Mouse (Mus musculus) cerebellum, postnatal 10 days (tissue): ENCODE results near the gene Gm45140.

ENCODE experiments used
- DNase-seq, 2 experiments: peaks; one replicate each; pipeline ENCODE4 v3.0.0; 2021; ENCODE audit warnings: mixed read lengths in 2 of 2

Gene Gm45140

DNA sequence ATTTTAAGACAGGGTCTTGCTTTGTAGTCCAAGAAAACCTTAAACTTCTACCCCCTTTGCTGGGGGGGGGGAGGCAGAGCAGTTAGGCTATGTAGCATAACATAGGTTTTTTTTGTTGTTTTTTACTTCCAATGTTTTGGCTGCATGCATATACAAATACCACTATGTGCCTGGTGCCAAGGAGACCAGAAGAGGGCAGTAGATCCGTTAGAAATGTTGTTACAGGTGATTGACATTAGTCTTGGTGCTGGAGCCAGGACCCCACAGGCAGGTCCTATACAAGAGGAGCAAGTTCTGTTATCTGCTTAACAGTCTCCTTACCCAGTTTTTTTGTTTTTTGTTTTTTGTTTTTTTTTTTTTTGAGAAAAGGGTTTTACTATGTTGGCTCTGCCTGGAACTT is 6.7 kb upstream of the Gm45140 start:
- DNase-seq, result peak in 1 of 2 experiments; percentile 45

DNA sequence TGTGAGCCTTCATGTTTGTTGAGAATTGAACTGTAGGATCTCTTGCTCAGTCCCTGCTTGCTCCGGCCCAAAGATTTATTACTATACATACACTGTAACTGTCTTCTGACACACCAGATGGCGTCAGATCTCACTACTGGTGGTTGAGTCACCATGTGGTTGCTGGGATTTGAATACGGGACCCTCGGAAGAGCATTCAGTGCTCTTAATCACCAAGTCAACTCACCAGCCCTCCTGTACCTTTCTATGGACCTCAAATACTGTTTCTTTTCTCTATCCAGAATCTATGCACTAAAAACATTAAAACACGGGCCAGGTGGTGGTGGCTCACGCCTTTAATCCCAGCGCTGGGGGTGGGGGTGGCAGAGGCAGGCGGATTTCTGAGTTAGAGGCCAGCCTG is 6.0 kb upstream of the Gm45140 start:
- no peak for DNase-seq

GRCm38 (mm10) chr6:87839797-87840341 is 4.3 kb upstream of the Gm45140 start:
- DNase-seq, result no peak

- peak; percentile 94 to 96 for DNase-seq
Measured at GRCm38 (mm10) chr6:87838551-87839197, 3.1 kb upstream of the Gm45140 start, which contains the start of gene Isy1. Gene Isy1 (minus strand): TSS chr6:87838798.

DNA sequence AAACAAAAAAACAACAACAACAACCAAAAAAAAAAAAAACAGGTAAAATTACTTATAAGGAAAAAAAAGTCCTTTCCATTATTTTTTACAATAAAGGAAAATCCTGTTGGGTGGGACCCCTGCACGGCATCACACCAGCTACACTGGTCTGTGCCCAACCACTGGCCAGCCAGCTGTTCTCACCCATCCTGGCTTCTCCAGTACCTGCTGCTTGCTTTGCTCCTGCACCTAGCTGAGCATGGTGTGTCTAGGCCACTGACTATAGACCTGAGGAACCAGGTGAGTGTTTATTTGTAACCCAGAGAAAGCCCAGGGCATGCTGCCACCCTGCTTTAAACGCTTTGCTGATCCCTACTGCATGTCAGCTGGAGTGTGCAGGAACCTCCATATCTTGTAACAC is 15.2 kb downstream of the Gm45140 start:
- DNase-seq, result no peak

DNA sequence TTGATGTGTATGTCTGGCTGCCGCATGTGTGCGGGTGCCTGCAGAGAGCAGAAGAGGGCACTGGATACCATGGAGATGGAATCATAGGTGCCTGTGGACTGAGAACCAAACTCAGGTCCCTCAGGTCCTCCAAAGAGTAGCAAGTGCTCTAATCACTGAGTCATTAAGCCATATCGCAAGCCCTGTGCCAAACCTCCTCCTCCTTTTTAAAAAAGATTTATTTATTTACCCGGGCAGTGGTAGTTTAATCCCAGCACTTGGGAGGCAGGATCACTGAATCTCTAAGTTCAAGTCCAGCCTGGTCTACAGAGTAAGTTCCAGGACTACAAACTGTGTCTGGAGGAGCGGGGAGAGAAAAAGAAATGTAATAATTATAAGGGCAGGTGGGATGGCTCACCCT is 21.1 kb downstream of the Gm45140 start:
- DNase-seq, result no peak

- DNase-seq, result no peak
Measured at GRCm38 (mm10) chr6:87812656-87813055, 22.9 kb downstream of the Gm45140 start.

DNA sequence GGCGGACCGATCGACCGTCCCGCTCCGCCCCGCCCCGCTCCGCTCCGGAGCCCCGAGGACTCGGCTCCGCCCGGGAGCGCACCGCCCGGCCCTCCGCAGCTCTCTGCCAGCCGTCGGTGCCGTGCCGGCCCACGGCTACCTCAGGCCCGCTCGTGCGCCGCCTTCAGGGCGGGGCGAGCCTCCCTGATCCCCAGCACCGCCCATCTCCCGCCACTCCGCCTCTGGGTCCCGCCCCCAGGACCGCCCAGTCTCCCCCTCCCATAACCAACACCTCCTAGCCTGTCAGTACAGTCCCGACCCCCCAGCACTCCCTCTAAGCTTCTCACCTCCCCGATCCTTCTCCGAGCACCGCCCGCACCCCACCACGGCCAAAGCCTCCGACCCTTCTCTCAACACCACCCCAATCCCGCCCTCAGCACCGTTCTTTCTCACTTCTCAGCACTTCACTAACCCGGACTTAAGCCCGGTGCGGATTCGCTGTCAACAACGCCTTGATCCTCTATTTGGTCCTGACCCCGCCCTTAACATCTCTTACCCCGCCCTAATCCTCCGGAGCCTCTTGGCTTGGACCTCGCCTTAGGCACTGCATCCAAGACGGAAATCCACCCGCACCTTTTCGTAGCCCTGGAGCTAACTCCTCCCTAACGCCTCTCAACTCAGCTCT is 23.8 kb downstream of the Gm45140 start, which contains the start of gene Rab43:
Gene Rab43 (minus strand): TSS at position 490 of the 664 bp plus-strand sequence.
- DNase-seq, result peak; percentile 94 to 97

- DNase-seq, result peak in 1 of 2 experiments; percentile 51
Measured at GRCm38 (mm10) chr6:87810713-87811669, 24.6 kb downstream of the Gm45140 start.

- DNase-seq, result no peak
Measured at GRCm38 (mm10) chr6:87810311-87810710, 25.3 kb downstream of the Gm45140 start.

GRCm38 (mm10) chr6:87809651-87810161 is 25.9 kb downstream of the Gm45140 start:
- DNase-seq, result peak in 1 of 2 experiments; percentile 43

GRCm38 (mm10) chr6:87809144-87809543 is 26.5 kb downstream of the Gm45140 start:
- DNase-seq, result no peak

GRCm38 (mm10) chr6:87808521-87808920 is 27.1 kb downstream of the Gm45140 start:
- DNase-seq, result no peak

DNA sequence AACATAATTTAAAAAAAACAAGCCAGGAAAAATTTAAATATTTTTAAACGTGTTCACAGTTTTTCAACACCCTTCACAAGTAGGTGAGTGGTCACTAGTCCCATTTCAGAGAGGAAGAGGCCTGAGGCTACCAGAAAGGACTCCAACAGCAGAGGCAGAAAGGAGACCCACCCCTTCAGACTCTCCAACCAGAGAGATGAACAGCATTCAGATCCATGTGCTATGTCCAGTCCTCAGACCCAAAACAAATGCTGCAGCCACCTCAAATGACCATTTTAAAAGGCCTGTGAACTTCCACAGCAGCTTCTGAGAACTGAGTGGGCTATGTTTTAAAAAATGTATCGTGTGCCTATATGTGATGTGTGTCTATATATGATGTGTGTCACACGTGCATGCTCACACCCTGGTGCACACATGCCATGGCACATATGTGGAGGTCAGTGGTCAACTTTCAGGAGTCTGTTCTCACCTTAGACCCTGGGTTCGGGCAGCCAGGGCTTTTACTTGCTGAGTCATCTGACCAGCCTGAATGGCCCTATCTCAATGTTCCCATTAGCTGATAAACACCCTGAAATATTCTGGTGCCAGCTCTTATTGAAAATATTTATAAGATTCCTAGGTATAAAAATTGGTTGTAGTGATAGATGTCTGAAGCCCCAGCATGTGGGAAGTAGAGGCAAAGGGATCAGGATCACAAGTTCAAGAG is 27.7 kb downstream of the Gm45140 start:
- DNase-seq, result no peak

DNA sequence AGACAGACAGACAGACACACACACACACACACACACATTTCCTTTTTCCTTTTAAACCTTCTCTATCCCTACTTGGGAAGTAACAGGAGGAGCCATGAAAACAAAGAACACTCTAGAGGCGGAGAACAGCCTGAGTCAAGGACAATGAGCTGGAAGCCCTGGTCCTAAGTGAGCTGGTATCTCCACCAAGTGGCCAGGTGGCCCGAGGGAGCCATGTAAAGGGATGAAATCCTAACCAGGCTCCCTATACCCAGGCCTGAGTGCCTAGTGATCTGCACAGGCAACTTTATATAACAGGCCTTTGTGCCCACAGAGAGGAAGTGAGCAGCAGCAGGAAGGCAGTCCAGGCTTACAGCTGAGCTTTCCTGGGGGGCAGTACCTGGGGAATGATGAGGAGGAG is 28.7 kb downstream of the Gm45140 start:
- DNase-seq, result no peak

DNA sequence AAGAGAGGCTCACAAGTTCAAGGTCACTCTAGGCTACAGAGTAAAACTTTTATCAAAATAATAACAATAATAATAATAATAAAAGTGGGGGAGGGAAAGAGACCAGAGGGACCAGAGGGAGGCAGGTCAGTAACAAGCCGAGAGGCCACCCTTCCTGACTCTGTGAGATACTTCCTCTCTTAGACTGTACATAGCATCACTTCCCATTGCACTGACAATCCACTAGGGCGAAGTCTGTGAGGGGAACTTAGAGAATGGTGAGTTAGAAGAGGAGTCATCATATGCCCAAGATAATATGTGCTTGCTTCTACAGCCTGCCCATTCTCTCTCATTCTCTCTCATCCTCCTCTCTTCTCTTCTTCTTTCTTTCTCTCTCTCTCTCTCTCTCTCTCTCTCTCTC is 29.6 kb downstream of the Gm45140 start:
- DNase-seq, result no peak

DNA sequence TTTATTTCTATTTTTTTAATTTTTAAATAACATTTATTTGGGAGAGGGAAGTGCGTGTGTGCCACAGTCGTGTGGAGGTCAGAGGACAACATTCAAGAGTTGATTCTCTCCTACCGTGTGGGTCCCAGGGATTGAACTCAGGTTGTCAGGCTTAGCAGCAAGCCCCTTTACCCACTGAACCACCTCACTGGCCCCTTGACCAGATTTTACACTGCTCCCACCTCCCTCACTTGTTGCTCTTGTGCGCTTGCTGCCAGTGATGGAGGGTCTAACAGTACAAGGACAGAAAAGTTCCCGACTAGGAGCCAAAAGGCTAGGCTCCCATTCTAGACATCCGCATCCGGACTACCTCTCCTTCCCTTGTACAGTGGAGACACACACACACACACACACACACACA is 30.1 kb downstream of the Gm45140 start:
- DNase-seq, result no peak

GRCm38 (mm10) chr6:87804886-87805285 is 30.7 kb downstream of the Gm45140 start:
- DNase-seq, result no peak

DNA sequence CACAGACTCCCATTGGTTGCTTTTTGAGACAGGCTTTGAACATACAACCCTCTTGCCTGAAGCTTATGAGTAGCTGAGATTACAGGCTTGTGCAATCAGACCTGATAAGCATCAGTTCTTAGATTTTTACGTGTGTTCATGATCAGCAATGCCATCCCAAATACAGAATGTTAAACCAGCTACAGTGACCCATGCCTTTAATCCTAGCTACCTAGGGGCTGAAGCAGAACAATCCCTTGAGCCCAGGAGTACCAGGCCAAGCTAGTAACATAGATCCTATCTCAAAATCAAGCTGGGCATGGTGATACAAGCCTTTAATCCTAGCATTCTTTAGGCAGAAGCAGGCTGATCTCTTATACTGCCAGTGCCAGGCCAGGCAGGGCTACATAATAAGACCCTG is 31.6 kb downstream of the Gm45140 start:
- no peak for DNase-seq

- DNase-seq, result no peak
Measured at GRCm38 (mm10) chr6:87802462-87802861, 33.1 kb downstream of the Gm45140 start.

DNA sequence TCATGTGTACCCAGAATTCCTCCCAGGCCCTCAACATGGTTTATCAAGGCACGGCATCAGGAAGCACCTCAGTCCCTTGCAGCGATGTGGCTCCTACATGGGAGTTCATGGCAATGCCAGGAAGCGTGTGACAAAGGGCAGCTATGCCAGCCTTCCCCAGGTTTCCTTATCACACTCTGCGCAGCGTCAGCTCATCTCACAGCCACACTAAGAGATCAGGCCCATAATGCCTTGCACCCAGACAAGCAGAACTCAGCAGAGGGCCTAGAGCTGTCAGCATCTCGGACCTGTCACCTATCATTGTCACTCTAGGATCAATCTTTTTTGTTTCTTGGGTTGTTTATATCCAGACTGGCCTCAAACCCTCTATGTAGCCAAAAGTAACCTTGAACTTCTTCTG is 36.0 kb downstream of the Gm45140 start:
- no peak for DNase-seq

- DNase-seq, result no peak
Measured at GRCm38 (mm10) chr6:87797321-87797720, 38.3 kb downstream of the Gm45140 start.
